Mouse (Mus musculus): Measurements from ENCODE around the gene Olfr1437. TPM values are rescaled to one million over a fixed set of nuclear protein-coding genes. Genes with fewer than 3 reads are reported as not detected.
"Not testable (repeated sequence)": the region's sequence is repeated elsewhere in the genome, so short reads cannot be mapped to it uniquely, and the experiment has no call there.

The Olfr1437 gene
- not detected in 2 replicates for polyA plus RNA-seq (2015; fragmentation: Nextera tagmentation; extraction: Ambion mirVana)

DNA sequence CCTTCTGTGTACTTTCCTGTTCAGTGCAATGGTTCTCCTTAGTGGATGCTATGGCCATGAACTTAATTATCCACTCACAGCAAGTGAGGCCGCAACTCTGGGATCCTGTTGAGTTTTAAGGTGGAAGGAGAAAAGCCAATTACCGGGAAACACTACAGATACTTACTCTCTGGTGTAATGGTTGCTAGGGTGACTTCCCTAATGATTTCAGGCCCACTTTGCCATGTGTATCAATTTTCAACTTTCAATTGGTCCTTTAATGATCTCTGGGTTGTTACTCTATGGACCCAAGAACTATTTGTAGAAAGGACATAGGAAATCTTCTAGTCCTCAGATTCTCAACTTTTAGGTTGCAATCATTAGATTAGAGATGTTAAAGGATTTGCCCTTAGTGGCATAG, at the start of gene Olfr1437:
Gene Olfr1437 (minus strand): TSS at position 101 of the 400 bp plus-strand sequence.
- no peaks in the 10 kb centered on the region for H3K4me1 ChIP-seq (ENCODE audit: insufficient read depth, low read depth, low read length)
- H3K27me3 ChIP-seq (replicated peaks; ENCODE audit: insufficient read depth, low read length), result no peaks in the 10 kb centered on the region
- 94% methylated on average over 2 of the region's 2 CpGs for WGBS
- TF ChIP-seq CTCF (IDR thresholded peaks at IDR 0.05) (no peak), EP300 (IDR thresholded peaks at IDR 0.05) (no peak)
- no peak within 1 kb of the TSS for H3K9ac ChIP-seq (replicated peaks; ENCODE audit: low read depth)
- no peak within 1 kb of the TSS for H3K27ac ChIP-seq (ENCODE audit: low read length)
- no peak within 1 kb of the TSS for H3K4me2 ChIP-seq (replicated peaks; ENCODE audit: low read depth, low read length)
- ATAC-seq (no peak), DNase-seq (ENCODE audit: low spot score) (no peak)
- no peaks in the 10 kb centered on the region for H3K36me3 ChIP-seq (ENCODE audit: insufficient read depth, low read length)
- H3K4me3 ChIP-seq (ENCODE audit: low read depth, low read length), result no peak within 1 kb of the TSS
- no peaks in the 10 kb centered on the region for H3K9me3 ChIP-seq (ENCODE audit: low read length)

DNA sequence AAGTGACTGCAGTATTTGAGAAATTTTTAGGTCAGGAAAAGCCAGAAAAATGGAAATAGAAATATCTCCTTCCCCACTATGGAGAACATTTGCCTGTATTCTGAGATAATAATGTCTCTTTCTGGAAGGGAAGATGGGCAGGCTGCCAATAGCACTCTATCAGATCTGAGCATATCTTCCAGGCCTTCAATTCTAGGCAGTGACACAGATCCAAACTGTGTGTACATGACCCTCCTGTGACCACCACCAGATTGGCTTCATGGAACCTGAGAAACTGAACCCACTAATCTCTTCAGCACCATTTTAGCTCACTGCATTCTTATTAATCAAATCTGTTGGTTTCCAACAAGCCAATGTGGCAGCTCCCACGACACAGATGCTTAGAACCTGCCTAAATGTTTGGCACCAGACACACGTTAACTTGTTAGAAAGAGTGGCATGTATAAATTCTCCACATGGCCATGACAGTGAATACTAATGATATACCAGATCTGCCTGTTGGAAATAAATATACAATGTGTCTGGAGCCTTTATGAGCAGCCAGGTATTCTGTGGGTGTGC, 49.6 kb upstream of the Olfr1437 start:
- H3K4me3 ChIP-seq (ENCODE audit: low read depth, low read length), result no peak overlapping the region
- no peak overlapping the region for H3K9ac ChIP-seq (replicated peaks; ENCODE audit: low read depth)

DNA sequence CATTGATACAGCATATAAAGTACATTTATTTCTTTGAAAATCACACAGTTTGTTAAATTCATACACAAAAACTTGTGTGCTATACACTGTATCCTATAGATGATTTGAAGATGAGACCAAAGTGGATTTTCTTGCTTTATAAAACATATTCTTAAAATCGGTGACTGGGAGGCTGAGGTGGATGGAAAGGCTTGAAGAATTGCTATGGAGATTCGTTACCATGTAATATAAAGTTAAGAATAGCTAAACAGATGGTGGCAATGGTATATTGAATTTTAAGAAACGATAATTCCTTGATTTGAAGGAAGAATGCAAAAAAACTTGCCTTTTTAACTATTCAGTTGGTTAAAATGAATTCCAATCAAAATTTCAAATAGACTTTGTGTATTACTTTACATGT, 48.1 kb upstream of the Olfr1437 start:
- Histone ChIP-seq H3K27me3 (replicated peaks; ENCODE audit: insufficient read depth, low read length) (no peaks in the 10 kb centered on the region), H3K4me3 (ENCODE audit: low read depth, low read length) (no peak overlapping the region), H3K9ac (replicated peaks; ENCODE audit: low read depth) (no peak overlapping the region), H3K9me3 (ENCODE audit: low read length) (no peaks in the 10 kb centered on the region), H3K4me1 (ENCODE audit: insufficient read depth, low read depth, low read length) (no peaks in the 10 kb centered on the region), H3K36me3 (ENCODE audit: insufficient read depth, low read length) (no peaks in the 10 kb centered on the region), H3K27ac (ENCODE audit: low read length) (no peak overlapping the region), H3K4me2 (replicated peaks; ENCODE audit: low read depth, low read length) (no peak overlapping the region)
- DNase-seq (ENCODE audit: low spot score) (no peak), ATAC-seq (no peak)
- TF ChIP-seq CTCF (IDR thresholded peaks at IDR 0.05), result no peak
- TF ChIP-seq EP300 (IDR thresholded peaks at IDR 0.05), result no peak
- WGBS, result 74% methylated on average over 3 of the region's 3 CpGs

More for the DNA sequence above, 49.6 kb upstream of the Olfr1437 start:
- no peaks in the 10 kb centered on the region for H3K4me1 ChIP-seq (ENCODE audit: insufficient read depth, low read depth, low read length)
- H3K4me2 ChIP-seq (replicated peaks; ENCODE audit: low read depth, low read length), result no peak overlapping the region
- H3K36me3 ChIP-seq (ENCODE audit: insufficient read depth, low read length), result no peaks in the 10 kb centered on the region
- ATAC-seq (no peak), DNase-seq (ENCODE audit: low spot score) (peak; percentile 6)
- WGBS, result 50% methylated on average over 2 of the region's 2 CpGs
- no peaks in the 10 kb centered on the region for H3K27me3 ChIP-seq (replicated peaks; ENCODE audit: insufficient read depth, low read length)
- no peak overlapping the region for H3K27ac ChIP-seq (ENCODE audit: low read length)
- no peaks in the 10 kb centered on the region for H3K9me3 ChIP-seq (ENCODE audit: low read length)
- TF ChIP-seq EP300 (IDR thresholded peaks at IDR 0.05) (no peak), CTCF (IDR thresholded peaks at IDR 0.05) (no peak)

- Histone ChIP-seq H3K4me1 (ENCODE audit: insufficient read depth, low read depth, low read length) (no peaks in the 10 kb centered on the region), H3K27me3 (replicated peaks; ENCODE audit: insufficient read depth, low read length) (no peaks in the 10 kb centered on the region), H3K27ac (ENCODE audit: low read length) (no peak within 1 kb of the TSS), H3K9ac (replicated peaks; ENCODE audit: low read depth) (no peak within 1 kb of the TSS), H3K36me3 (ENCODE audit: insufficient read depth, low read length) (no peaks in the 10 kb centered on the region), H3K4me2 (replicated peaks; ENCODE audit: low read depth, low read length) (no peak within 1 kb of the TSS), H3K4me3 (ENCODE audit: low read depth, low read length) (no peak within 1 kb of the TSS), H3K9me3 (ENCODE audit: low read length) (no peaks in the 10 kb centered on the region)
- no peak for TF ChIP-seq CTCF (IDR thresholded peaks at IDR 0.05)
- TF ChIP-seq EP300 (IDR thresholded peaks at IDR 0.05), result no peak
- DNase-seq (ENCODE audit: low spot score) (no peak), ATAC-seq (no peak)
- WGBS, result 79% methylated on average over 3 of the region's 3 CpGs
These were observed 10.9 kb upstream of the Olfr1437 start, which contains the start of gene Olfr1438-ps1 for GRCm38 (mm10) chr19:12335810-12336209. Gene Olfr1438-ps1 (minus strand): TSS chr19:12335910.

GRCm38 (mm10) chr19:12299030-12299429, 25.9 kb downstream of the Olfr1437 start, which contains the start of gene Olfr1436:
Gene Olfr1436 (minus strand): TSS chr19:12299130.
- not testable (repeated sequence) for H3K4me1 ChIP-seq (ENCODE audit: insufficient read depth, low read depth, low read length); H3K27ac ChIP-seq (ENCODE audit: low read length); H3K9ac ChIP-seq (replicated peaks; ENCODE audit: low read depth); H3K27me3 ChIP-seq (replicated peaks; ENCODE audit: insufficient read depth, low read length); H3K36me3 ChIP-seq (ENCODE audit: insufficient read depth, low read length); H3K4me3 ChIP-seq (ENCODE audit: low read depth, low read length); ATAC-seq; DNase-seq (ENCODE audit: low spot score); H3K9me3 ChIP-seq (ENCODE audit: low read length); H3K4me2 ChIP-seq (replicated peaks; ENCODE audit: low read depth, low read length)
- 76% methylated on average over 1 of the region's 1 CpGs for WGBS

GRCm38 (mm10) chr19:12292979-12293378, 31.9 kb downstream of the Olfr1437 start:
- no peaks in the 10 kb centered on the region for H3K27me3 ChIP-seq (replicated peaks; ENCODE audit: insufficient read depth, low read length)
- H3K36me3 ChIP-seq (ENCODE audit: insufficient read depth, low read length), result no peaks in the 10 kb centered on the region
- no peak overlapping the region for H3K27ac ChIP-seq (ENCODE audit: low read length)
- H3K9me3 ChIP-seq (ENCODE audit: low read length), result no peaks in the 10 kb centered on the region
- DNase-seq (ENCODE audit: low spot score), result no peak
- H3K4me2 ChIP-seq (replicated peaks; ENCODE audit: low read depth, low read length), result no peak overlapping the region
- no peak for TF ChIP-seq EP300 (IDR thresholded peaks at IDR 0.05)
- TF ChIP-seq CTCF (IDR thresholded peaks at IDR 0.05), result no peak
- no peaks in the 10 kb centered on the region for H3K4me1 ChIP-seq (ENCODE audit: insufficient read depth, low read depth, low read length)
- no peak for ATAC-seq
- no peak overlapping the region for H3K4me3 ChIP-seq (ENCODE audit: low read depth, low read length)
- no peak overlapping the region for H3K9ac ChIP-seq (replicated peaks; ENCODE audit: low read depth)

GRCm38 (mm10) chr19:12279554-12279953, 45.3 kb downstream of the Olfr1437 start, which contains the start of gene Olfr1434:
Gene Olfr1434 (plus strand): TSS chr19:12279854.
- Histone ChIP-seq H3K4me2 (replicated peaks; ENCODE audit: low read depth, low read length) (no peak within 1 kb of the TSS), H3K4me1 (ENCODE audit: insufficient read depth, low read depth, low read length) (no peaks in the 10 kb centered on the region), H3K9ac (replicated peaks; ENCODE audit: low read depth) (no peak within 1 kb of the TSS), H3K4me3 (ENCODE audit: low read depth, low read length) (no peak within 1 kb of the TSS), H3K27me3 (replicated peaks; ENCODE audit: insufficient read depth, low read length) (no peaks in the 10 kb centered on the region), H3K27ac (ENCODE audit: low read length) (no peak within 1 kb of the TSS), H3K36me3 (ENCODE audit: insufficient read depth, low read length) (no peaks in the 10 kb centered on the region), H3K9me3 (ENCODE audit: low read length) (no peaks in the 10 kb centered on the region)
- ATAC-seq (no peak), DNase-seq (ENCODE audit: low spot score) (no peak)
- 64% methylated on average over 2 of the region's 2 CpGs for WGBS
- TF ChIP-seq CTCF (IDR thresholded peaks at IDR 0.05), result no peak
- no peak for TF ChIP-seq EP300 (IDR thresholded peaks at IDR 0.05)

Other genes with a start within 250 kb of the Olfr1437 start
- gene Olfr1425, start 247.4 kb downstream of the Olfr1437 start, polyA plus RNA-seq (2015; fragmentation: Nextera tagmentation; extraction: Ambion mirVana), result not detected in 2 replicates
- gene Olfr1426, start 233.1 kb downstream of the Olfr1437 start, polyA plus RNA-seq (2015; fragmentation: Nextera tagmentation; extraction: Ambion mirVana), result not detected in 2 replicates
- gene Olfr1427, start 221.8 kb downstream of the Olfr1437 start, polyA plus RNA-seq (2015; fragmentation: Nextera tagmentation; extraction: Ambion mirVana), result not detected in 2 replicates
- gene Olfr1428, start 209.2 kb downstream of the Olfr1437 start, polyA plus RNA-seq (2015; fragmentation: Nextera tagmentation; extraction: Ambion mirVana), result not detected in 2 replicates
- gene Olfr76, start 201.9 kb downstream of the Olfr1437 start, polyA plus RNA-seq (2015; fragmentation: Nextera tagmentation; extraction: Ambion mirVana), result not detected in 2 replicates
- not detected in 2 replicates for gene Olfr1555-ps1, start 155.0 kb downstream of the Olfr1437 start, polyA plus RNA-seq (2015; fragmentation: Nextera tagmentation; extraction: Ambion mirVana)
- not detected in 2 replicates for gene Olfr1431, start 124.5 kb downstream of the Olfr1437 start, polyA plus RNA-seq (2015; fragmentation: Nextera tagmentation; extraction: Ambion mirVana)
- not detected in 2 replicates for gene Olfr1432, start 92.5 kb downstream of the Olfr1437 start, polyA plus RNA-seq (2015; fragmentation: Nextera tagmentation; extraction: Ambion mirVana)
- gene Olfr262, start 83.4 kb downstream of the Olfr1437 start, polyA plus RNA-seq (2015; fragmentation: Nextera tagmentation; extraction: Ambion mirVana), result not detected in 2 replicates
- gene Olfr235, start 64.1 kb downstream of the Olfr1437 start, polyA plus RNA-seq (2015; fragmentation: Nextera tagmentation; extraction: Ambion mirVana), result not detected in 2 replicates
- not detected in 2 replicates for gene Olfr1434, start 45.2 kb downstream of the Olfr1437 start, polyA plus RNA-seq (2015; fragmentation: Nextera tagmentation; extraction: Ambion mirVana)
- gene Olfr1436, start 26.0 kb downstream of the Olfr1437 start, polyA plus RNA-seq (2015; fragmentation: Nextera tagmentation; extraction: Ambion mirVana), result not detected in 2 replicates
- not detected in 2 replicates for gene Olfr1438-ps1, start 10.8 kb upstream of the Olfr1437 start, polyA plus RNA-seq (2015; fragmentation: Nextera tagmentation; extraction: Ambion mirVana)
- gene Olfr1440, start 62.2 kb upstream of the Olfr1437 start, polyA plus RNA-seq (2015; fragmentation: Nextera tagmentation; extraction: Ambion mirVana), result not detected in 2 replicates
- gene Olfr1441, start 92.3 kb upstream of the Olfr1437 start, polyA plus RNA-seq (2015; fragmentation: Nextera tagmentation; extraction: Ambion mirVana), result not detected in 2 replicates
- gene Pfpl, start 102.8 kb upstream of the Olfr1437 start, polyA plus RNA-seq (2015; fragmentation: Nextera tagmentation; extraction: Ambion mirVana), result not detected in 2 replicates
- 5.5 and 6.3 TPM in 2 replicates for gene Mpeg1, start 135.7 kb upstream of the Olfr1437 start, polyA plus RNA-seq (2015; fragmentation: Nextera tagmentation; extraction: Ambion mirVana)
- 8.4 and 8.7 TPM in 2 replicates for gene Dtx4, start 176.4 kb upstream of the Olfr1437 start, polyA plus RNA-seq (2015; fragmentation: Nextera tagmentation; extraction: Ambion mirVana)
- gene Fam111a, start 220.6 kb upstream of the Olfr1437 start, polyA plus RNA-seq (2015; fragmentation: Nextera tagmentation; extraction: Ambion mirVana), result 7.4 and 8.8 TPM in 2 replicates

Data from lung, postnatal 0 days (tissue).